Mouse (Mus musculus) retina, adult 2 months (tissue): Measurements from ENCODE around the gene Rbfox2.

Experiments
- DNase-seq: peaks from one replicate; pipeline ENCODE4 v3.0.0-alpha.2; 2012; ENCODE audit warnings: low read depth, low spot score

Rbfox2 gene

GRCm38 (mm10) chr15:77029331-77029991 lies 277.3 kb downstream of the Rbfox2 start:
- peak; percentile 23 for DNase-seq
